Mouse (Mus musculus): ENCODE measurements at regions not wholly inside any gene's neighbourhood (a gene's known extent, or its start where the extent isn't known, plus 50 kb on each side); places are given as distances from the start of the nearest gene placed in this dataset. TPM values are rescaled to one million over a fixed set of nuclear protein-coding genes. Genes with fewer than 3 reads are reported as not detected.
"Not testable (repeated sequence)": the region's sequence is repeated elsewhere in the genome, so short reads cannot be mapped to it uniquely, and the experiment has no call there.

DNA sequence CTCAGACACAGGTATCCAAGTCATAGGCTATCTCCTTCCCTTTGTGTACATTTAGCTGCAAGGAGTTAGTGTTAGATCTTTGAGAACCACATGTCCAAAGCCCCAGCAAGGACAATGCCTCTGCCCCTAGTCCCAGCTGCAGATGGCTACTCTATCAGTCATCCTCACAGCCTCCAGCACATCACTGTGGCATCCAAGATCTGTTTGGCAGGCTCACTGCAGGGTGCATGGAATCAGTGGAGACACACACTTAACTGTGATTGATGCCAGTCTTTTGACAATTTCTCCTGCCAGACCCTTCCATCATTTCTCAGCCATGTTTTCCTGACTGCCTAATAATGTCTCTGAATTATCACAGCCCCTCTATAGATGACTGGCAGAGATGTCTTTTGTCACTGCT is 121.0 kb upstream of the Pcsk5 start:
- Histone ChIP-seq H3K4me3 (replicated peaks; ENCODE audit: low read length) (no peak overlapping the region), H3K36me3 (ENCODE audit: control insufficient read depth, insufficient read depth, low read length) (no peaks in the 10 kb centered on the region), H3K9ac (ENCODE audit: low read depth, low read length, severe bottlenecking) (no peak overlapping the region), H3K4me1 (ENCODE audit: control insufficient read depth, insufficient read depth, low read length) (no peaks in the 10 kb centered on the region), H3K27me3 (ENCODE audit: control insufficient read depth, insufficient read depth, low read length) (no peaks in the 10 kb centered on the region), H3K27ac (replicated peaks; ENCODE audit: low read depth, low read length) (no peak overlapping the region), H3K4me2 (replicated peaks; ENCODE audit: low read depth, low read length, severe bottlenecking) (no peak overlapping the region), H3K9me3 (ENCODE audit: control insufficient read depth, low read length) (no peaks in the 10 kb centered on the region)
- ATAC-seq (ENCODE audit: low FRiP score, low read depth): no peak
- TF ChIP-seq POLR2A (IDR thresholded peaks at IDR 0.05; ENCODE audit: borderline replicate concordance, extremely low read depth, insufficient read depth, insufficient read length): no peak
- no peak for DNase-seq (ENCODE audit: low spot score)

DNA sequence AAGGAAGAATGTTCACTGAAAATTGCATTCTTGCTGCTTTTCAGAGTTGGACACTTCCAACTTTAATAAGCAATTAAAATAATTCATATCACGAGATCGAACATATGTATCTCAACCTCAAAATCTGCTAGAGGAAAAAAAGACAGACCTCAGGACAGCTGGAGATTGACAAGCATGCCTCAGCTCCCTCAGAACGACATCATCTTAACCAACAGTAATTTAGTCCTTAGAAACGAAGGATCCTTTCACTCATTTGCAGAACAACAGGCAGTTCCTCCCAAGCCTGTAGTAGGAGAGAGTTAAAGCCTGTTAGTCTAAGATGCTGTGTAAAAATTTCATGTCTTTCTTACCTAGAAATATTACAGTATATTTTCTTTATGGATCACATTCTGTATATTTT is 95.2 kb upstream of the Pcsk5 start:
- no peak for TF ChIP-seq POLR2A (IDR thresholded peaks at IDR 0.05; ENCODE audit: borderline replicate concordance, extremely low read depth, insufficient read depth, insufficient read length)
- DNase-seq (ENCODE audit: low spot score) (no peak), ATAC-seq (ENCODE audit: low FRiP score, low read depth) (no peak)
- Histone ChIP-seq H3K27ac (replicated peaks; ENCODE audit: low read depth, low read length) (no peak overlapping the region), H3K27me3 (ENCODE audit: control insufficient read depth, insufficient read depth, low read length) (no peaks in the 10 kb centered on the region), H3K4me2 (replicated peaks; ENCODE audit: low read depth, low read length, severe bottlenecking) (no peak overlapping the region), H3K4me1 (ENCODE audit: control insufficient read depth, insufficient read depth, low read length) (no peaks in the 10 kb centered on the region), H3K4me3 (replicated peaks; ENCODE audit: low read length) (no peak overlapping the region), H3K9me3 (ENCODE audit: control insufficient read depth, low read length) (no peaks in the 10 kb centered on the region), H3K36me3 (ENCODE audit: control insufficient read depth, insufficient read depth, low read length) (no peaks in the 10 kb centered on the region), H3K9ac (ENCODE audit: low read depth, low read length, severe bottlenecking) (no peak overlapping the region)
- 71% methylated on average over 4 of the region's 4 CpGs for WGBS

DNA sequence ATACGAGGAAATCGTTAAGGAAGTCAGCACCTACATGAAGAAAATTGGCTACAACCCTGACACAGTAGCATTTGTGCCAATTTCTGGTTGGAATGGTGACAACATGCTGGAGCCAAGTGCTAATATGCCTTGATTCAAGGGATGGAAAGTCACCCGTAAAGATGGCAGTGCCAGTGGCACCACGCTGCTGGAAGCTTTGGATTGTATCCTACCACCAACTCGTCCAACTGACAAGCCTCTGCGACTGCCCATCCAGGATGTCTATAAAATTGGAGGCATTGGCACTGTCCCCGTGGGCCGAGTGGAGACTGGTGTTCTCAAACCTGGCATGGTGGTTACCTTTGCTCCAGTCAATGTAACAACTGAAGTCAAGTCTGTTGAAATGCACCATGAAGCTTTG is 89.7 kb upstream of the Pcsk5 start:
- not testable (repeated sequence) for DNase-seq (ENCODE audit: low spot score); ATAC-seq (ENCODE audit: low FRiP score, low read depth); H3K9ac ChIP-seq (ENCODE audit: low read depth, low read length, severe bottlenecking); H3K27ac ChIP-seq (replicated peaks; ENCODE audit: low read depth, low read length); H3K4me3 ChIP-seq (replicated peaks; ENCODE audit: low read length); H3K9me3 ChIP-seq (ENCODE audit: control insufficient read depth, low read length); H3K27me3 ChIP-seq (ENCODE audit: control insufficient read depth, insufficient read depth, low read length); H3K4me1 ChIP-seq (ENCODE audit: control insufficient read depth, insufficient read depth, low read length); H3K4me2 ChIP-seq (replicated peaks; ENCODE audit: low read depth, low read length, severe bottlenecking); H3K36me3 ChIP-seq (ENCODE audit: control insufficient read depth, insufficient read depth, low read length)
- 93% methylated on average over 8 of the region's 8 CpGs for WGBS

- DNase-seq (ENCODE audit: low spot score): no peak
- WGBS: 86% methylated on average over 1 of the region's 1 CpGs
- Histone ChIP-seq H3K9me3 (ENCODE audit: control insufficient read depth, low read length) (no peaks in the 10 kb centered on the region), H3K36me3 (ENCODE audit: control insufficient read depth, insufficient read depth, low read length) (no peaks in the 10 kb centered on the region), H3K27me3 (ENCODE audit: control insufficient read depth, insufficient read depth, low read length) (no peaks in the 10 kb centered on the region), H3K9ac (ENCODE audit: low read depth, low read length, severe bottlenecking) (no peak overlapping the region), H3K4me2 (replicated peaks; ENCODE audit: low read depth, low read length, severe bottlenecking) (no peak overlapping the region), H3K4me3 (replicated peaks; ENCODE audit: low read length) (no peak overlapping the region), H3K4me1 (ENCODE audit: control insufficient read depth, insufficient read depth, low read length) (no peaks in the 10 kb centered on the region), H3K27ac (replicated peaks; ENCODE audit: low read depth, low read length) (no peak overlapping the region)
- ATAC-seq (ENCODE audit: low FRiP score, low read depth): no peak
- TF ChIP-seq POLR2A (IDR thresholded peaks at IDR 0.05; ENCODE audit: borderline replicate concordance, extremely low read depth, insufficient read depth, insufficient read length): no peak
Observed at GRCm38 (mm10) chr19:17907579-17907978, 70.1 kb upstream of the Pcsk5 start.

DNA sequence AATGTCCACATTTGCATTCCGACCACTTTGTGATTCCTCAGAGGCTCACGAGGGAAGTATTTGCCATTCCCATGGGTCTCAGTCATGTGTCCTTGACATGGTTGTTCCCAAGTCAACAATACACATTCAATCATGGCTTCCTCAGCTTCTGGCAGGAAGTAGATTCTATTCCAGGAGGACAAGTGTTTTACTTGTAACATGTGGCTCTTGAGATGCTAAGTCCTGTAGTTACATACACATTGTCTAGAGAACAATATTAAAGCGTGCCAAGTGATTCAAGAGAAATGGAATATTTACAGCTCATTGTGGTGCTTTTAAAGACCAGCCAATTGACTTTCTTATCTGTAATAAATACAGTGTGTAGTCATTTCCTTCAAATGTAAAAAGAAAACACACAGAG is 66.7 kb upstream of the Pcsk5 start:
- H3K9ac ChIP-seq (ENCODE audit: low read depth, low read length, severe bottlenecking): no peak overlapping the region
- H3K36me3 ChIP-seq (ENCODE audit: control insufficient read depth, insufficient read depth, low read length): no peaks in the 10 kb centered on the region
- DNase-seq (ENCODE audit: low spot score) (peak; percentile 22), ATAC-seq (ENCODE audit: low FRiP score, low read depth) (no peak)
- H3K4me2 ChIP-seq (replicated peaks; ENCODE audit: low read depth, low read length, severe bottlenecking): no peak overlapping the region
- TF ChIP-seq POLR2A (IDR thresholded peaks at IDR 0.05; ENCODE audit: borderline replicate concordance, extremely low read depth, insufficient read depth, insufficient read length): no peak
- no peak overlapping the region for H3K27ac ChIP-seq (replicated peaks; ENCODE audit: low read depth, low read length)
- no peaks in the 10 kb centered on the region for H3K9me3 ChIP-seq (ENCODE audit: control insufficient read depth, low read length)
- H3K4me3 ChIP-seq (replicated peaks; ENCODE audit: low read length): no peak overlapping the region
- no peaks in the 10 kb centered on the region for H3K4me1 ChIP-seq (ENCODE audit: control insufficient read depth, insufficient read depth, low read length)
- WGBS: 84% methylated on average over 3 of the region's 3 CpGs
- no peaks in the 10 kb centered on the region for H3K27me3 ChIP-seq (ENCODE audit: control insufficient read depth, insufficient read depth, low read length)

- Histone ChIP-seq H3K4me1 (ENCODE audit: control insufficient read depth, insufficient read depth, low read length) (no peaks in the 10 kb centered on the region), H3K27ac (replicated peaks; ENCODE audit: low read depth, low read length) (no peak overlapping the region), H3K27me3 (ENCODE audit: control insufficient read depth, insufficient read depth, low read length) (no peaks in the 10 kb centered on the region), H3K9me3 (ENCODE audit: control insufficient read depth, low read length) (no peaks in the 10 kb centered on the region), H3K9ac (ENCODE audit: low read depth, low read length, severe bottlenecking) (no peak overlapping the region), H3K4me3 (replicated peaks; ENCODE audit: low read length) (no peak overlapping the region), H3K4me2 (replicated peaks; ENCODE audit: low read depth, low read length, severe bottlenecking) (no peak overlapping the region), H3K36me3 (ENCODE audit: control insufficient read depth, insufficient read depth, low read length) (no peaks in the 10 kb centered on the region)
- no peak for ATAC-seq (ENCODE audit: low FRiP score, low read depth)
- DNase-seq (ENCODE audit: low spot score): no peak
- TF ChIP-seq POLR2A (IDR thresholded peaks at IDR 0.05; ENCODE audit: borderline replicate concordance, extremely low read depth, insufficient read depth, insufficient read length): no peak
Observed at GRCm38 (mm10) chr19:17892615-17893014, 55.2 kb upstream of the Pcsk5 start.

Small RNA genes lying in the stretch of these regions (microRNA-seq; reads per million reads assigned to microRNA genes)
- gene Gm23061: not detected
